Mouse (Mus musculus) MEL (cell line): Measurements from ENCODE around the gene Dmac2. TPM values are rescaled to one million over a fixed set of nuclear protein-coding genes. Genes with fewer than 3 reads are reported as not detected.

Source experiments
- DNase-seq: peaks from one replicate; pipeline ENCODE4 v3.0.0; 2011; ENCODE audit warnings: low read depth, low spot score
- H3K27ac ChIP-seq: 2 replicates; pipeline ENCODE4 v1.5.1; 2012; ENCODE audit warnings: low read depth, mild to moderate bottlenecking, control low read depth, low read length, moderate library complexity; ENCODE audit not compliant: control insufficient read depth
- H3K27me3 ChIP-seq, 2 experiments: fragments of 150-350 bp in 1 of 2; sonication (generic) in 1 of 2; 2 replicates each; pipeline ENCODE4 v1.6.1; 2012; ENCODE audit warnings: low read length in 2 of 2, mild to moderate bottlenecking in 2 of 2, improper control_type of control experiment in 1 of 2, moderate library complexity in 1 of 2; ENCODE audit not compliant: insufficient read depth in 2 of 2, control insufficient read depth in 1 of 2
- H3K36me3 ChIP-seq, 2 experiments: 2 replicates each; pipeline ENCODE4 v1.6.1; 2012 to 2014; ENCODE audit warnings: low read length in 2 of 2, improper control_type of control experiment in 1 of 2, inconsistent platforms in 1 of 2, mild to moderate bottlenecking in 1 of 2; ENCODE audit not compliant: insufficient read depth in 2 of 2, control insufficient read depth in 1 of 2
- H3K4me1 ChIP-seq, 2 experiments: fragments of 150-350 bp in 1 of 2; sonication (generic) in 1 of 2; 2 replicates each; pipeline ENCODE4 v1.6.1; 2012; ENCODE audit warnings: low read length in 2 of 2, improper control_type of control experiment in 1 of 2, mild to moderate bottlenecking in 1 of 2; ENCODE audit not compliant: insufficient read depth in 2 of 2, control insufficient read depth in 1 of 2
- H3K4me3 ChIP-seq, 2 experiments: fragments of 150-350 bp in 1 of 2; sonication (generic) in 1 of 2; 2 replicates each; pipeline ENCODE4 v1.5.1; 2012; ENCODE audit warnings: low read depth in 2 of 2, low read length in 2 of 2, mild to moderate bottlenecking in 2 of 2, moderate library complexity in 2 of 2, control low read depth in 1 of 2, improper control_type of control experiment in 1 of 2; ENCODE audit not compliant: control insufficient read depth in 1 of 2, insufficient read depth in 1 of 2
- H3K79me2 ChIP-seq: 2 replicates; pipeline ENCODE4 v1.6.1; 2012; ENCODE audit warnings: mild to moderate bottlenecking, low read length, moderate library complexity; ENCODE audit not compliant: control insufficient read depth, poor library complexity, insufficient read depth
- H3K9ac ChIP-seq: 2 replicates; pipeline ENCODE4 v1.6.1; 2012; ENCODE audit warnings: low read depth, mild to moderate bottlenecking, control low read depth, low read length, moderate library complexity; ENCODE audit not compliant: control insufficient read depth, poor library complexity, severe bottlenecking
- H3K9me3 ChIP-seq: fragments of 150-350 bp; sonication (generic); replicated peaks from 2 replicates; pipeline ENCODE4 v1.6.1; 2012; ENCODE audit warnings: mild to moderate bottlenecking, low read length, improper control_type of control experiment, moderate library complexity; ENCODE audit not compliant: insufficient read depth
- BHLHE40 ChIP-seq: IDR thresholded peaks from 2 replicates; pipeline ENCODE4 v1.6.1; 2012; ENCODE audit warnings: low read depth, mild to moderate bottlenecking, inconsistent platforms, low read length, improper control_type of control experiment, borderline replicate concordance
- CHD1 ChIP-seq: IDR thresholded peaks from 2 replicates; pipeline ENCODE4 v1.6.1; 2012; ENCODE audit warnings: low read depth, mild to moderate bottlenecking, inconsistent platforms, low read length, improper control_type of control experiment
- E2F4 ChIP-seq: IDR thresholded peaks from 2 replicates; pipeline ENCODE4 v1.6.1; 2011; ENCODE audit warnings: low read depth, low read length, improper control_type of control experiment, borderline replicate concordance
- ELF1 ChIP-seq: IDR thresholded peaks from 2 replicates; pipeline ENCODE4 v1.6.1; 2014; ENCODE audit warnings: low read depth, mild to moderate bottlenecking, inconsistent platforms, low read length, improper control_type of control experiment, moderate library complexity
- GATA1 ChIP-seq: IDR thresholded peaks from 2 replicates; pipeline ENCODE4 v1.6.1; 2011; ENCODE audit warnings: low read depth, low read length, improper control_type of control experiment
- HCFC1 ChIP-seq: IDR thresholded peaks from 2 replicates; pipeline ENCODE4 v1.6.1; 2012; ENCODE audit warnings: low read depth, mild to moderate bottlenecking, inconsistent platforms, low read length, improper control_type of control experiment, moderate library complexity
- JUND ChIP-seq: IDR thresholded peaks from 2 replicates; pipeline ENCODE4 v1.6.1; 2011; ENCODE audit warnings: low read depth, mild to moderate bottlenecking, improper control_type of control experiment, low read length
- KAT2A ChIP-seq: conservative IDR thresholded peaks from 2 replicates; pipeline ENCODE4 v1.6.1; 2012; ENCODE audit warnings: low read depth, low read length, improper control_type of control experiment, inconsistent platforms
- MAFK ChIP-seq: IDR thresholded peaks from 2 replicates; pipeline ENCODE4 v1.6.1; 2011; ENCODE audit warnings: low read depth, mild to moderate bottlenecking, low read length, improper control_type of control experiment, borderline replicate concordance
- MAZ ChIP-seq: IDR thresholded peaks from 2 replicates; pipeline ENCODE4 v1.6.1; 2012; ENCODE audit warnings: low read depth, mild to moderate bottlenecking, inconsistent platforms, low read length, improper control_type of control experiment
- MEF2A ChIP-seq: IDR thresholded peaks from 2 replicates; pipeline ENCODE4 v1.6.1; 2014; ENCODE audit warnings: low read depth, mild to moderate bottlenecking, inconsistent platforms, low read length, improper control_type of control experiment; ENCODE audit not compliant: poor library complexity, insufficient replicate concordance, severe bottlenecking; ENCODE audit errors: extremely low read depth
- MXI1 ChIP-seq: IDR thresholded peaks from 2 replicates; pipeline ENCODE4 v1.6.1; 2011; ENCODE audit warnings: mild to moderate bottlenecking, low read depth, low read length, improper control_type of control experiment
- NELFE ChIP-seq: IDR thresholded peaks from 2 replicates; pipeline ENCODE4 v1.6.1; 2011; ENCODE audit warnings: low read depth, low read length, improper control_type of control experiment
- NRF1 ChIP-seq: IDR thresholded peaks from 2 replicates; pipeline ENCODE4 v1.6.1; 2014; ENCODE audit warnings: low read depth, mild to moderate bottlenecking, inconsistent platforms, low read length, improper control_type of control experiment, moderate library complexity; ENCODE audit not compliant: poor library complexity, insufficient read depth, severe bottlenecking
- POLR2AphosphoS2 ChIP-seq: IDR thresholded peaks from 2 replicates; pipeline ENCODE4 v1.6.1; 2011; ENCODE audit warnings: low read length, improper control_type of control experiment
- RAD21 ChIP-seq: IDR thresholded peaks from 2 replicates; pipeline ENCODE4 v1.6.1; 2011; ENCODE audit warnings: mild to moderate bottlenecking, low read depth, low read length, improper control_type of control experiment
- RCOR1 ChIP-seq: IDR thresholded peaks from 2 replicates; pipeline ENCODE4 v1.6.1; 2012; ENCODE audit warnings: low read depth, mild to moderate bottlenecking, inconsistent platforms, low read length, improper control_type of control experiment
- SMC3 ChIP-seq: IDR thresholded peaks from 2 replicates; pipeline ENCODE4 v1.6.1; 2011; ENCODE audit warnings: low read depth, low read length, improper control_type of control experiment
- TAL1 ChIP-seq: IDR thresholded peaks from 2 replicates; pipeline ENCODE4 v1.6.1; 2012; ENCODE audit warnings: mild to moderate bottlenecking, inconsistent platforms, low read length, moderate library complexity, mixed read lengths
- UBTF ChIP-seq: IDR thresholded peaks from 2 replicates; pipeline ENCODE4 v1.6.1; 2012; ENCODE audit warnings: low read depth, mild to moderate bottlenecking, inconsistent platforms, low read length, improper control_type of control experiment, moderate library complexity, borderline replicate concordance; ENCODE audit not compliant: insufficient read depth
- USF2 ChIP-seq, 2 experiments: IDR thresholded peaks; 2 replicates each; pipeline ENCODE4 v1.6.1; 2011 to 2012; ENCODE audit warnings: improper control_type of control experiment in 2 of 2, low read length in 2 of 2, borderline replicate concordance in 1 of 2, inconsistent platforms in 1 of 2, low read depth in 1 of 2, mild to moderate bottlenecking in 1 of 2; ENCODE audit not compliant: insufficient read depth in 1 of 2
- ZMIZ1 ChIP-seq: IDR thresholded peaks from 2 replicates; pipeline ENCODE4 v1.6.1; 2012; ENCODE audit warnings: low read depth, mild to moderate bottlenecking, inconsistent platforms, low read length, improper control_type of control experiment, moderate library complexity
- ZNF384 ChIP-seq: IDR thresholded peaks from 2 replicates; pipeline ENCODE4 v1.6.1; 2012; ENCODE audit warnings: low read depth, mild to moderate bottlenecking, inconsistent platforms, low read length, improper control_type of control experiment
- polyA plus RNA-seq, 2 experiments: library from polyadenylated mRNA; stranded (reverse) in 1 of 2; unstranded in 1 of 2; fragments of >175 nt in 1 of 2; fragments of >200 nt in 1 of 2; gene quantifications; 2 replicates each; pipeline versions ENCODE4 v1.2.1 to v1.2.4; 2012; ENCODE audit warnings: low replicate concordance in 2 of 2, low read depth in 1 of 2; ENCODE audit not compliant: insufficient read length in 2 of 2, insufficient read depth in 1 of 2, missing spikeins in 1 of 2
- total RNA-seq: library from RNA; depleted of rRNA; stranded (reverse); fragments of 300-350 nt; gene quantifications from 2 replicates; pipeline ENCODE4 v1.2.3, GENCODE M21; 2012

The Dmac2 gene
- total and polyA plus RNA-seq, 3 experiments, result 14.8 to 32.8 TPM; not detected in 1

GRCm38 (mm10) chr7:25632679-25633078 is 13.5 kb downstream of the Dmac2 start:
- TF ChIP-seq CHD1, result no peak
- TF ChIP-seq BHLHE40, result no peak
- TF ChIP-seq SMC3, result no peak
- TF ChIP-seq GATA1, result no peak
- TF ChIP-seq POLR2AphosphoS2, result no peak
- no peak for TF ChIP-seq ZNF384
- TF ChIP-seq ZMIZ1, result no peak
- no peak for TF ChIP-seq MAFK
- TF ChIP-seq TAL1, result no peak
- TF ChIP-seq HCFC1, result no peak
- no peak for TF ChIP-seq NRF1
- TF ChIP-seq JUND, result no peak
- TF ChIP-seq MXI1, result no peak
- TF ChIP-seq, all 39 proteins: peak for 0
- no peaks in the 10 kb centered on the region for H3K9me3 ChIP-seq
- no peak for DNase-seq
- no peak overlapping the region for H3K9ac ChIP-seq
- peaks cover 0 to 7% of the 10 kb centered on the region in 2 experiments; a peak in 3 of 4 replicates for H3K4me1 ChIP-seq
- no peaks in the 10 kb centered on the region; the same call in 1 of the 2 replicates for H3K79me2 ChIP-seq
- H3K27ac ChIP-seq, result no peak overlapping the region
- H3K27me3 ChIP-seq, result no peaks in the 10 kb centered on the region
- H3K36me3 ChIP-seq, result no peaks in the 10 kb centered on the region
- H3K4me3 ChIP-seq, result no peak overlapping the region

- Histone ChIP-seq H3K9me3 (no peaks in the 10 kb centered on the region), H3K36me3 (no peaks in the 10 kb centered on the region), H3K79me2 (no peaks in the 10 kb centered on the region), H3K4me3 (no peak overlapping the region), H3K4me1 (no peaks in the 10 kb centered on the region), H3K27me3 (no peaks in the 10 kb centered on the region), H3K27ac (no peak overlapping the region), H3K9ac (no peak overlapping the region)
- no peak for DNase-seq
- TF ChIP-seq ELF1 (no peak), RAD21 (no peak), SMC3 (no peak), MEF2A (no peak), RCOR1 (no peak), NELFE (no peak), MAZ (no peak), MAFK (no peak), E2F4 (no peak), KAT2A (no peak), MXI1 (no peak), USF2 (IDR thresholded peaks at IDR 0.05; ENCODE audit: borderline replicate concordance in 1 of 2, insufficient read depth in 1 of 2, low read depth in 1 of 2, low read length in 2 of 2) (no peak), JUND (no peak), CHD1 (no peak), UBTF (no peak)
Measured at GRCm38 (mm10) chr7:25636373-25636772, 17.2 kb downstream of the Dmac2 start.
